Mouse (Mus musculus): ENCODE data around the gene Acat2. TPM values are rescaled to one million over a fixed set of nuclear protein-coding genes. Genes with fewer than 3 reads are reported as not detected.
"Not testable (repeated sequence)": the region's sequence is repeated elsewhere in the genome, so short reads cannot be mapped to it uniquely, and the experiment has no call there.

Acat2 gene
- polyA plus RNA-seq, 1 experiment: 8.0 TPM

- Histone ChIP-seq H3K4me3 (ENCODE audit: control insufficient read depth, low read depth, low read length) (no peak overlapping the region), H3K27ac (ENCODE audit: control insufficient read depth, insufficient read depth, low read depth, low read length) (no peak overlapping the region), H3K36me3 (ENCODE audit: control insufficient read depth, insufficient read depth, low read length) (no peaks in the 10 kb centered on the region), H3K4me1 (ENCODE audit: control insufficient read depth, insufficient read depth, low read length) (peaks cover 14% of the 10 kb centered on the region), H3K27me3 (ENCODE audit: control insufficient read depth, insufficient read depth, low read length) (no peaks in the 10 kb centered on the region; the same call in 1 of the 2 replicates)
- TF ChIP-seq POLR2A (IDR thresholded peaks at IDR 0.05; ENCODE audit: control insufficient read depth, low read depth, low read length): no peak
These were observed 23.1 kb downstream of the Acat2 start for GRCm38 (mm10) chr17:12937412-12937970.

GRCm38 (mm10) chr17:12935719-12936118 lies 24.8 kb downstream of the Acat2 start:
- Histone ChIP-seq H3K36me3 (ENCODE audit: control insufficient read depth, insufficient read depth, low read length) (no peaks in the 10 kb centered on the region), H3K27ac (ENCODE audit: control insufficient read depth, insufficient read depth, low read depth, low read length) (no peak overlapping the region), H3K4me3 (ENCODE audit: control insufficient read depth, low read depth, low read length) (no peak overlapping the region), H3K27me3 (ENCODE audit: control insufficient read depth, insufficient read depth, low read length) (no peaks in the 10 kb centered on the region; the same call in 1 of the 2 replicates), H3K4me1 (ENCODE audit: control insufficient read depth, insufficient read depth, low read length) (peaks cover 7% of the 10 kb centered on the region)
- TF ChIP-seq CTCF (IDR thresholded peaks at IDR 0.05; ENCODE audit: control insufficient read depth, insufficient read depth, insufficient replicate concordance, low read depth, low read length) (no peak), POLR2A (IDR thresholded peaks at IDR 0.05; ENCODE audit: control insufficient read depth, low read depth, low read length) (no peak)

DNA sequence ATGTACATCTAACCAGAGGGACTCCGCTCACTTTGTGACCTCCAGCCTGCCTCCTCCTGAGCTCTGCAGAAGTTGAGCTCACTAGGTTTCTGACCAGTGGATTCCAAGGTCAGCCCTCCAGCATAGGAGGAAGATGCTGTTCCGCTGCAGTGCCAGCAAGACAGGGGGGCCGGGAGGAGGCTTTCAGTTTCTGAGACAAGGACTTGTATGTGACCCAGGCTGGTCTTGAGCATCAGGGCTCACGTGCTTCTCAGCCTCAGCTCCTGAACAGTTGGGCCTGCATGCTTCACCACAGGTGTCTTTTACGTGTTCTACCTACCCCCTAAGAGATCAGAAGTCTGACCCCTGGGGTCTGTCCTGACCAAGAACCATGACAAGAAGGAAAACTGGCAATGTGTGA lies 29.0 kb downstream of the Acat2 start:
- H3K4me1 ChIP-seq (ENCODE audit: control insufficient read depth, insufficient read depth, low read length); H3K27ac ChIP-seq (ENCODE audit: control insufficient read depth, insufficient read depth, low read depth, low read length); H3K36me3 ChIP-seq (ENCODE audit: control insufficient read depth, insufficient read depth, low read length); H3K4me3 ChIP-seq (ENCODE audit: control insufficient read depth, low read depth, low read length); H3K27me3 ChIP-seq (ENCODE audit: control insufficient read depth, insufficient read depth, low read length): not testable (repeated sequence)

GRCm38 (mm10) chr17:12925703-12926180 lies 34.8 kb downstream of the Acat2 start:
- H3K4me1 ChIP-seq (ENCODE audit: control insufficient read depth, insufficient read depth, low read length): no peaks in the 10 kb centered on the region
- peaks cover 2% of the 10 kb centered on the region for H3K36me3 ChIP-seq (ENCODE audit: control insufficient read depth, insufficient read depth, low read length)
- H3K4me3 ChIP-seq (ENCODE audit: control insufficient read depth, low read depth, low read length): no peak overlapping the region
- TF ChIP-seq POLR2A (IDR thresholded peaks at IDR 0.05; ENCODE audit: control insufficient read depth, low read depth, low read length): no peak
- TF ChIP-seq CTCF (IDR thresholded peaks at IDR 0.05; ENCODE audit: control insufficient read depth, insufficient read depth, insufficient replicate concordance, low read depth, low read length): no peak
- no peak overlapping the region for H3K27ac ChIP-seq (ENCODE audit: control insufficient read depth, insufficient read depth, low read depth, low read length)
- H3K27me3 ChIP-seq (ENCODE audit: control insufficient read depth, insufficient read depth, low read length): no peaks in the 10 kb centered on the region

DNA sequence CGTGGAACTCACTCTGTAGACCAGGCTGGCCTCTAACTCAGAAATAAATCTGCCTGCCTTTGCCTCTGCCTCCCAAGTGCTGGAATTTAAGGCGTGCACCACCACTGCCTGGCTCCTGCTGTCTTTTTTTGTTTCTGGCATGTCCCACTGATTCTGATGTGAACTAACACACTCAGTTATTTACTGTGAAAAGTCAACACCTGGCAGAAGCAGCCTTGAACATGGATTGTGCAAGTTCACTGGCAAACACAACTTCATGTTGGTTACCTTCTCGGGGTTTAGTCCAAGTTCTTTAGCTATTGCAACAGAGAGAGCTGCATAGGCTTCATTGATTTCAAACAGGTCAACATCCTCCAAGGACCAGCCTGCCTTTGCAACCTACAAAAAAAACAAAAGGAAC lies 35.5 kb downstream of the Acat2 start:
- Histone ChIP-seq H3K4me1 (ENCODE audit: control insufficient read depth, insufficient read depth, low read length) (no peaks in the 10 kb centered on the region), H3K27ac (ENCODE audit: control insufficient read depth, insufficient read depth, low read depth, low read length) (no peak overlapping the region), H3K36me3 (ENCODE audit: control insufficient read depth, insufficient read depth, low read length) (peaks cover 4% of the 10 kb centered on the region), H3K4me3 (ENCODE audit: control insufficient read depth, low read depth, low read length) (no peak overlapping the region), H3K27me3 (ENCODE audit: control insufficient read depth, insufficient read depth, low read length) (no peaks in the 10 kb centered on the region)
- TF ChIP-seq CTCF (IDR thresholded peaks at IDR 0.05; ENCODE audit: control insufficient read depth, insufficient read depth, insufficient replicate concordance, low read depth, low read length): no peak
- no peak for TF ChIP-seq POLR2A (IDR thresholded peaks at IDR 0.05; ENCODE audit: control insufficient read depth, low read depth, low read length)

- H3K36me3 ChIP-seq (ENCODE audit: control insufficient read depth, insufficient read depth, low read length): peaks cover 4% of the 10 kb centered on the region
- TF ChIP-seq POLR2A (IDR thresholded peaks at IDR 0.05; ENCODE audit: control insufficient read depth, low read depth, low read length): no peak
- TF ChIP-seq CTCF (IDR thresholded peaks at IDR 0.05; ENCODE audit: control insufficient read depth, insufficient read depth, insufficient replicate concordance, low read depth, low read length): no peak
- H3K4me1 ChIP-seq (ENCODE audit: control insufficient read depth, insufficient read depth, low read length): no peaks in the 10 kb centered on the region
- H3K27ac ChIP-seq (ENCODE audit: control insufficient read depth, insufficient read depth, low read depth, low read length): no peak overlapping the region
- no peaks in the 10 kb centered on the region for H3K27me3 ChIP-seq (ENCODE audit: control insufficient read depth, insufficient read depth, low read length)
- no peak overlapping the region for H3K4me3 ChIP-seq (ENCODE audit: control insufficient read depth, low read depth, low read length)
These were observed 39.5 kb downstream of the Acat2 start for GRCm38 (mm10) chr17:12921073-12921472.

DNA sequence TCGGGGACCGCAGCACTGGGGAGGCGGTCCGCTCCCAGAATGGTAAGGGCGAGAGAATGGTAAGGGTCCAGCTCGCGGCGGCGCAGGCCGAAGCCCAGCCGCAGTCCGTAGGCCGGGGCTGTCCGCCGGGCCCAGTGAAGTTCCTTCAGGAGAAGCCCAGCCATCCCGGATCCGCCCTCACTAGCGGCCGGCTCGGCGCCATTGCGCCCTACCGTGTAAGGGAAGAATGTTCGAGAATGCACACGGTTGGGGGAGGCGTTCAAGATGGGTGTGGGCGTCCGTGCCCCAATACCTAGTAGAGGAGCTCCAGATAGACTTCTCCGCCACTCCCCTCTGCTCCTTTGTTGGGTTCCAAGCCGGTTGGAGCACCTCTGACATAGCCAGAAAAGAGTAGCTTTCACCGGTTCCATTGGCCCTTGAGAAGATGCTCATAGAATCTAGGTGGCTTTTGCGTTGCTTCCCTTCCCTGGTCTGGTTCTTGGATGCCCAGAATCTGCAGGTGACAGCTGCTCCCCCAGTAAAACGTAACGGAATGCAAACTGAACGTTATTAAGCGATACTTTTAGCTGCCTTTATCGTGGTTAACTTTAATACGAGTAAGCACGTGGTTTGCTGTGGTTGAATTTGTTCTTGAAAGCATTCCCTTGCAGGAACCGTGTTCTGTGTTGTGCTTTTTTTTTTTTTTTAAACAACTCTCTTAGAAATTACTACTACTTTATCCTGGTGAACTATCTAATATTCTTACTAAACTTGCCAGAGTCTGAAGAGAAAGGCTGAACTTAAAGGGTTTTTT lies 43.8 kb downstream of the Acat2 start:
- peaks cover 2% of the 10 kb centered on the region; the same call in 1 of the 2 replicates for H3K36me3 ChIP-seq (ENCODE audit: control insufficient read depth, insufficient read depth, low read length)
- no peaks in the 10 kb centered on the region for H3K27me3 ChIP-seq (ENCODE audit: control insufficient read depth, insufficient read depth, low read length)
- no peak for TF ChIP-seq CTCF (IDR thresholded peaks at IDR 0.05; ENCODE audit: control insufficient read depth, insufficient read depth, insufficient replicate concordance, low read depth, low read length)
- no peak for TF ChIP-seq POLR2A (IDR thresholded peaks at IDR 0.05; ENCODE audit: control insufficient read depth, low read depth, low read length)

More for the DNA sequence above, 43.8 kb downstream of the Acat2 start:
- H3K4me3 ChIP-seq (ENCODE audit: control insufficient read depth, low read depth, low read length): peak overlapping the region; percentile 99
- H3K4me1 ChIP-seq (ENCODE audit: control insufficient read depth, insufficient read depth, low read length): no peaks in the 10 kb centered on the region
- peak overlapping the region; percentile 100 for H3K27ac ChIP-seq (ENCODE audit: control insufficient read depth, insufficient read depth, low read depth, low read length)
